Mouse (Mus musculus) midbrain, embryonic 14.5 days (tissue): Measurements from ENCODE around the gene Hsd3b7. TPM values are rescaled to one million over a fixed set of nuclear protein-coding genes. Genes with fewer than 3 reads are reported as not detected.
A peak's percentile ranks its signal among the peaks of the same experiment; 100 is the strongest.

Experiments
- ATAC-seq: fragments of 200-750 bp; cut with Nextera tagmentation; 2 replicates; pipeline ENCODE4 v1.8.0; 2017; ENCODE audit warnings: moderate number of reproducible peaks, moderate library complexity; ENCODE audit not compliant: low FRiP score, low TSS enrichment
- DNase-seq: peaks from one replicate; pipeline ENCODE4 v3.0.0-alpha.2; 2015
- H3K27ac ChIP-seq: fragments of 300-500 bp; sonication (generic); replicated peaks from 2 replicates; pipeline ENCODE4 v1.5.1; 2014; ENCODE audit warnings: mild to moderate bottlenecking, low read depth, low read length, moderate library complexity
- H3K27me3 ChIP-seq: fragments of 300-500 bp; sonication (generic); 2 replicates; pipeline ENCODE4 v1.6.1; 2014; ENCODE audit warnings: low read length, control low read depth, mixed read lengths; ENCODE audit not compliant: control insufficient read depth, insufficient read depth
- H3K36me3 ChIP-seq: fragments of 300-500 bp; sonication (generic); 2 replicates; pipeline ENCODE4 v1.6.1; 2014; ENCODE audit warnings: low read length, control low read depth; ENCODE audit not compliant: control insufficient read depth, insufficient read depth
- H3K4me1 ChIP-seq: fragments of 300-500 bp; sonication (generic); 2 replicates; pipeline ENCODE4 v1.6.1; 2014; ENCODE audit warnings: mild to moderate bottlenecking, antibody characterized with exemption, low read length, control low read depth; ENCODE audit not compliant: control insufficient read depth, insufficient read depth
- H3K4me2 ChIP-seq: fragments of 300-500 bp; sonication (generic); 2 replicates; pipeline ENCODE4 v1.6.1; 2014; ENCODE audit warnings: mild to moderate bottlenecking, low read length, moderate library complexity
- H3K4me3 ChIP-seq: fragments of 300-500 bp; sonication (generic); replicated peaks from 2 replicates; pipeline ENCODE4 v1.5.1; 2014; ENCODE audit warnings: low read depth, low read length
- H3K9ac ChIP-seq: fragments of 300-500 bp; sonication (generic); replicated peaks from 2 replicates; pipeline ENCODE4 v1.6.1; 2014; ENCODE audit warnings: mild to moderate bottlenecking, low read length, moderate library complexity
- H3K9me3 ChIP-seq: fragments of 300-500 bp; sonication (generic); 2 replicates; pipeline ENCODE4 v1.6.1; 2016; ENCODE audit warnings: low read length, control low read depth, mixed read lengths; ENCODE audit not compliant: control insufficient read depth
- WGBS: fragments of 180-500 bp; shearing (Covaris S2); extraction: QIAGEN DNeasy Blood & Tissue Kit; methylation state at CpG from one replicate; pipeline ENCODE4 v1.1.7; 2014; 5-methylcytosine and 5-hydroxymethylcytosine counted together
- polyA plus RNA-seq: library from polyadenylated mRNA; unstranded; fragments of >200 nt; fragmentation: Nextera tagmentation; extraction: Ambion mirVana; gene quantifications from 2 replicates; pipeline ENCODE4 v1.2.1, GENCODE M21; 2014

Gene Hsd3b7
- polyA plus RNA-seq, 1 experiment from 2014 or later = 7.1 TPM

GRCm38 (mm10) chr7:127765756-127766155 lies 34.6 kb upstream of the Hsd3b7 start:
- H3K9me3 ChIP-seq = no peaks in the 10 kb centered on the region
- DNase-seq = no peak
- H3K36me3 ChIP-seq = peaks cover 70% of the 10 kb centered on the region
- 89% methylated on average over 2 of the region's 2 CpGs for WGBS
- no peak overlapping the region for H3K4me2 ChIP-seq
- H3K4me1 ChIP-seq = peaks cover 22% of the 10 kb centered on the region
- H3K27me3 ChIP-seq = no peaks in the 10 kb centered on the region
- H3K9ac ChIP-seq = no peak overlapping the region
- H3K27ac ChIP-seq = no peak overlapping the region
- ATAC-seq = no peak
- H3K4me3 ChIP-seq = no peak overlapping the region

- no peak overlapping the region for H3K27ac ChIP-seq
- no peak overlapping the region for H3K4me3 ChIP-seq
- DNase-seq = no peak
- peaks cover 63% of the 10 kb centered on the region for H3K36me3 ChIP-seq
- H3K9ac ChIP-seq = no peak overlapping the region
- peaks cover 23% of the 10 kb centered on the region for H3K4me1 ChIP-seq
- WGBS = 83% methylated on average over 17 of the region's 17 CpGs
- no peaks in the 10 kb centered on the region for H3K27me3 ChIP-seq
- no peak overlapping the region for H3K4me2 ChIP-seq
- no peaks in the 10 kb centered on the region for H3K9me3 ChIP-seq
- no peak for ATAC-seq
Measured at GRCm38 (mm10) chr7:127766851-127767609, 33.4 kb upstream of the Hsd3b7 start.

DNA sequence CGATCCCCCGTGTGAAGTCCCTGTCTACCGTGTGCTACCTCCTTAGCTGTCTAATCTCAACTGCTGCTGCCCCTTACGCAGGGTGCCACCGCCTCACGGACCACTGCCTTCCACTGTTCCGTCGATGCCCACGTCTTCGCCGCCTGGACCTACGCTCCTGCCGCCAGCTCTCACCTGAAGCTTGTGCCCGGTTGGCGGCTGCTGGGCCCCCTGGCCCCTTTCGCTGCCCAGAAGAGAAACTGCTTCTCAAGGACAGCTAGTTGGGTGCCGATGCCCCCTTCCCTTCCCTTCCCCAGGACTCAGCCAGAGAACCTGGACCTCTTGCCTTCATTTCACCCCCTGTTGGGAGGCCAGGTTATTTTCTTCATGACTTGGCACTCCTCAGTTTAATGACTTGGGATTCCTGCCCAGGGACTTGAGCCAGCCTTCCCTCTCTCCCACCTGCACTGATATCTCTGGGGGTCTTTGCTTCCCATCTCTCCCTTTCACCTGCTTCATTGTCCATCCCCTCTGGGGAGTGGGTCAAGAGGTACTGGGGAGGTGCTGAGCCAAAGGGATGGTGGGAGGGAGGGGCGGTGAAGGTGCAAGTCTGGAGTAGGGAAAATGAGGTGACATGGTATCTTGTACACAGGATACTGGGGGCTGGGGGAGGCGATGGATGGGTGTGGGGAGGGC lies 32.6 kb upstream of the Hsd3b7 start:
- H3K4me3 ChIP-seq = no peak overlapping the region
- no peak for DNase-seq
- ATAC-seq = no peak
- H3K4me1 ChIP-seq = peaks cover 23% of the 10 kb centered on the region
- H3K27me3 ChIP-seq = no peaks in the 10 kb centered on the region
- 95% methylated on average over 19 of the region's 19 CpGs for WGBS
- no peak overlapping the region for H3K9ac ChIP-seq
- H3K4me2 ChIP-seq = no peak overlapping the region
- no peaks in the 10 kb centered on the region for H3K9me3 ChIP-seq
- H3K27ac ChIP-seq = 0 out of 2 replicates have a peak overlapping the region, but pooled peaks have one; percentile 49
- H3K36me3 ChIP-seq = peaks cover 55% of the 10 kb centered on the region

- H3K4me2 ChIP-seq = peak overlapping the region; percentile 64; the same call in 1 of the 2 replicates
Measured at GRCm38 (mm10) chr7:127768346-127768996, 31.9 kb upstream of the Hsd3b7 start.

GRCm38 (mm10) chr7:127768997-127769593 lies 31.3 kb upstream of the Hsd3b7 start:
- DNase-seq (peak; percentile 93), ATAC-seq (peak; percentile 82)
- WGBS = 2% methylated on average over 16 of the region's 16 CpGs
- peak overlapping the region; percentile 38 for H3K4me3 ChIP-seq
- H3K36me3 ChIP-seq = peaks cover 45% of the 10 kb centered on the region
- peak overlapping the region; percentile 58; the same call in 1 of the 2 replicates for H3K9ac ChIP-seq
- H3K27me3 ChIP-seq = no peaks in the 10 kb centered on the region
- no peaks in the 10 kb centered on the region for H3K9me3 ChIP-seq
- peak overlapping the region; percentile 64 for H3K4me2 ChIP-seq
- H3K27ac ChIP-seq = peak overlapping the region; percentile 71
- peaks cover 23% of the 10 kb centered on the region for H3K4me1 ChIP-seq

More at GRCm38 (mm10) chr7:127768346-127768996, 31.9 kb upstream of the Hsd3b7 start:
- Histone ChIP-seq H3K36me3 (peaks cover 51% of the 10 kb centered on the region), H3K27me3 (no peaks in the 10 kb centered on the region), H3K4me3 (no peak overlapping the region), H3K9ac (no peak overlapping the region), H3K4me1 (peaks cover 23% of the 10 kb centered on the region), H3K9me3 (no peaks in the 10 kb centered on the region), H3K27ac (0 out of 2 replicates have a peak overlapping the region, but pooled peaks have one; percentile 49)
- no peak for ATAC-seq
- DNase-seq = no peak
- WGBS = 50% methylated on average over 13 of the region's 13 CpGs

- 2% methylated on average over 24 of the region's 24 CpGs for WGBS
- peak; percentile 65 for ATAC-seq
- Histone ChIP-seq H3K27ac (peak within 1 kb of the TSS; percentile 71), H3K36me3 (peaks cover 40% of the 10 kb centered on the region), H3K4me2 (peak within 1 kb of the TSS; percentile 64), H3K9me3 (no peaks in the 10 kb centered on the region), H3K27me3 (no peaks in the 10 kb centered on the region), H3K9ac (peak within 1 kb of the TSS; percentile 58), H3K4me1 (peaks cover 23% of the 10 kb centered on the region), H3K4me3 (peak within 1 kb of the TSS; percentile 38)
- DNase-seq = peak; percentile 78
Measured at GRCm38 (mm10) chr7:127769651-127770038, 30.8 kb upstream of the Hsd3b7 start, which contains the start of gene Orai3. Orai3 (plus strand) TSS chr7:127769815.

GRCm38 (mm10) chr7:127770039-127770905 lies 30.1 kb upstream of the Hsd3b7 start:
- ATAC-seq = peak; percentile 46
- 7% methylated on average over 27 of the region's 27 CpGs for WGBS

More at GRCm38 (mm10) chr7:127770039-127770905, 30.1 kb upstream of the Hsd3b7 start:
- Histone ChIP-seq H3K4me3 (peak overlapping the region; percentile 38), H3K36me3 (peaks cover 33% of the 10 kb centered on the region), H3K9me3 (no peaks in the 10 kb centered on the region), H3K4me2 (peak overlapping the region; percentile 64), H3K4me1 (peaks cover 23% of the 10 kb centered on the region), H3K27ac (peak overlapping the region; percentile 71; the same call in 1 of the 2 replicates), H3K9ac (peak overlapping the region; percentile 58), H3K27me3 (no peaks in the 10 kb centered on the region)
- DNase-seq = peak; percentile 60
